Mouse (Mus musculus): ENCODE data around the gene Gm20683.

GRCm38 (mm10) chr17:25874148-25874720 lies 32.7 kb upstream of the Gm20683 start:
- TF ChIP-seq CTCF (IDR thresholded peaks at IDR 0.05; ENCODE audit: insufficient read depth, low read length) (no peak), POLR2A (IDR thresholded peaks at IDR 0.05; ENCODE audit: borderline replicate concordance, extremely low read depth, low read depth, low read length) (no peak)
